Mouse (Mus musculus): ENCODE results near the gene Gcnt4.

GRCm38 (mm10) chr13:96964981-96965380 is 40.5 kb downstream of the Gcnt4 start:
- TF ChIP-seq POLR2A (IDR thresholded peaks at IDR 0.05; ENCODE audit: control insufficient read depth, extremely low read depth, insufficient read depth, low read length, poor library complexity), result no peak
- TF ChIP-seq CTCF (IDR thresholded peaks at IDR 0.05; ENCODE audit: borderline replicate concordance, control insufficient read depth, extremely low read depth, insufficient read depth, low read length, poor library complexity), result no peak

All from thymus, adult 2 months (tissue).